Comparison of ENCODE assay signal across 25 mouse cellular contexts in genomic region chr7:73356901-73357300, GRCm38 (mm10). TPM values are rescaled to one million over a fixed set of nuclear protein-coding genes. Genes with fewer than 3 reads are reported as not detected.
DNase-seq lines count a peak whose midpoint lies in the region; ATAC-seq lines count a peak whose summit lies in the region.
"Had no signal": no experiment of that assay in that cellular context is flagged by ENCODE, and none has a peak within 500 bp of the region (broad histone marks: within the 10 kb centered on the region; RNA-seq: fewer than 3 reads in every experiment).

No protein-coding gene starts in this region.

- intact Hi-C loops in heart, postnatal 36 days (cut with DNase I): no loop called here
- intact Hi-C loops in left cerebral cortex, postnatal 14 days (cut with DNase I): no loop called here

- peaks cover 3% of the 10 kb centered on the region for H3K4me1 ChIP-seq in midbrain, embryonic 16.5 days (ENCODE audit: control insufficient read depth, insufficient read depth, low read length)
- H3K4me1 ChIP-seq: embryonic facial prominence, embryonic 12.5 days; embryonic facial prominence, embryonic 15.5 days; intestine, embryonic 15.5 days had no signal

- no peak overlapping the region for H3K27ac ChIP-seq in midbrain, embryonic 16.5 days (ENCODE audit: low read length)
- H3K27ac ChIP-seq: embryonic facial prominence, embryonic 12.5 days; embryonic facial prominence, embryonic 15.5 days; hindbrain, embryonic 13.5 days; intestine, embryonic 15.5 days had no signal

- H3K9me3 ChIP-seq in midbrain, embryonic 16.5 days (replicated peaks; ENCODE audit: control insufficient read depth, low read length, poor library complexity, severe bottlenecking): no peaks in the 10 kb centered on the region
- H3K9me3 ChIP-seq: embryonic facial prominence, embryonic 12.5 days; embryonic facial prominence, embryonic 15.5 days; hindbrain, embryonic 10.5 days; hindbrain, embryonic 13.5 days; intestine, embryonic 15.5 days had no signal

- WGBS in midbrain, embryonic 16.5 days: 83% methylated on average over 5 of the region's 5 CpGs

- DNase-seq in frontal cortex, postnatal 10 days (ENCODE audit: low spot score in 2 of 2): no peak
- DNase-seq in heart, adult 11 months: peak; percentile 90
- DNase-seq in heart, postnatal 36 days: no peak
- DNase-seq in gastrocnemius, postnatal 25 days: peak; percentile 56
- no peak for DNase-seq in spleen, postnatal 4 days (ENCODE audit: low spot score in 2 of 2)
- DNase-seq in left cerebral cortex, postnatal 14 days (ENCODE audit: low spot score in 2 of 2): no peak
- DNase-seq: adrenal gland, adult 8-10 months; adrenal gland, postnatal 25 days; cerebellum, adult 11 months; cerebellum, adult 9-11 months; forebrain, postnatal 0 days; kidney, adult 11 months had no signal

- no peak overlapping the region for H3K4me2 ChIP-seq in midbrain, embryonic 16.5 days (ENCODE audit: low read length)
- H3K4me2 ChIP-seq: embryonic facial prominence, embryonic 12.5 days; embryonic facial prominence, embryonic 15.5 days; heart, embryonic 11.5 days; hindbrain, embryonic 13.5 days; intestine, embryonic 15.5 days had no signal

- no peak overlapping the region for H3K4me3 ChIP-seq in midbrain, embryonic 16.5 days (ENCODE audit: low read depth, low read length)
- H3K4me3 ChIP-seq: embryonic facial prominence, embryonic 12.5 days; embryonic facial prominence, embryonic 15.5 days; hindbrain, embryonic 10.5 days; hindbrain, embryonic 13.5 days; intestine, embryonic 15.5 days had no signal

- ATAC-seq in frontal cortex, adult (ENCODE audit: low TSS enrichment): peak; percentile 6; the same call in 1 of the 2 replicates
- no peak for ATAC-seq in midbrain, embryonic 16.5 days
- ATAC-seq: forebrain, embryonic 14.5 days; forebrain, postnatal 0 days; hindbrain, embryonic 16.5 days; intestine, embryonic 15.5 days; Patski had no signal

- no peaks in the 10 kb centered on the region for H3K27me3 ChIP-seq in midbrain, embryonic 16.5 days (ENCODE audit: control insufficient read depth, insufficient read depth, low read depth, low read length)
- H3K27me3 ChIP-seq: embryonic facial prominence, embryonic 12.5 days; embryonic facial prominence, embryonic 15.5 days; intestine, embryonic 15.5 days; Patski had no signal

- H3K36me3 ChIP-seq in midbrain, embryonic 16.5 days (ENCODE audit: control insufficient read depth, insufficient read depth, low read length): no peaks in the 10 kb centered on the region
- H3K36me3 ChIP-seq: embryonic facial prominence, embryonic 12.5 days; embryonic facial prominence, embryonic 15.5 days; hindbrain, embryonic 10.5 days; hindbrain, embryonic 13.5 days; intestine, embryonic 15.5 days had no signal

- H3K9ac ChIP-seq in midbrain, embryonic 16.5 days (ENCODE audit: low read depth, low read length): no peak overlapping the region
- H3K9ac ChIP-seq: embryonic facial prominence, embryonic 12.5 days; embryonic facial prominence, embryonic 15.5 days; forebrain, postnatal 0 days; hindbrain, embryonic 13.5 days; intestine, embryonic 15.5 days had no signal

RNA-seq across cellular contexts. Expression of gene Rgma, which starts 18.4 kb away (rescaled TPM):
- total RNA-seq in heart, postnatal 36 days (2021): 10 to 100 TPM; 52.1 to 87.0 TPM
- 10 to 100 TPM; 39.1 to 54.7 TPM for total RNA-seq in gastrocnemius, postnatal 25 days (2021)
- 38.4 and 38.6 TPM in 2 replicates for polyA plus RNA-seq in midbrain, embryonic 16.5 days (2015; fragmentation: Nextera tagmentation; extraction: Ambion mirVana)
- total RNA-seq in left cerebral cortex, postnatal 14 days (2021): 100 to 1,000 TPM in 1 of 2 experiments, 10 to 100 TPM in 1; 84.6 to 103 TPM
- total RNA-seq: common myeloid progenitor, adult 5-6 weeks; granulocyte monocyte progenitor cell, adult 5-6 weeks had no signal

Comparison
In these comparisons a context has a peak if more than half of its experiments do, and no peak if none do; other contexts are left out.
1. DNase-seq: peak in heart, adult 11 months (single experiment) and gastrocnemius, postnatal 25 days (single experiment); none in frontal cortex, postnatal 10 days (0 of 2), heart, postnatal 36 days (0 of 2), spleen, postnatal 4 days (0 of 2) and left cerebral cortex, postnatal 14 days (0 of 2).